Mouse (Mus musculus): ENCODE data around the gene A530032D15Rik.
"Not testable (repeated sequence)": the region's sequence is repeated elsewhere in the genome, so short reads cannot be mapped to it uniquely, and the experiment has no call there.

- not testable (repeated sequence) for TF ChIP-seq POLR2A (IDR thresholded peaks at IDR 0.05; ENCODE audit: extremely low read depth, insufficient read depth, low read length); CTCF (IDR thresholded peaks at IDR 0.05; ENCODE audit: low read depth, low read length)
Measured at GRCm38 (mm10) chr1:85093011-85093572, 16.6 kb downstream of the A530032D15Rik start.

Measured in liver, adult 2 months (tissue).